9 mouse cellular contexts compared by ENCODE assay signal in the genomic region with DNA sequence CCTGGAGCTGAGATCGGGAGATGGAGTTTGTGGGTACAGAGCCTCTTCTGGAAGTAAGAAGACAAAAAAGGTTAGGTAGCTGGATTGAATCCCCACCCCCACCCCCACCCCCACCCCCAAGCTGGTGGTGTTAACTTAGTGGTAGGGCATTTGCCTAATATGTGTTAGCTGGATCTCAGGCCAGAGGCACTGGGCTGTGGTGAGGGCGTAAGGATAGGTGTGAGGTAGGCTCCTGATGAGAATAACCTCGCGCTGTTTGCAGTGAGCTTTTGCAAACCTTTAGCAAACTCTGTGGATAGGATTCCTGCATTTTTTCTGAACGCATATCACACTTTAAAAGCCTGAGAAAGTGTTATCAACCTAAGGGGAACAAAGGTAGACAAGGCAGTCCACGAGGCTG.
DNase-seq lines count a peak whose midpoint lies in the region; ATAC-seq lines count a peak whose summit lies in the region.
"Had no signal": no experiment of that assay in that cellular context is flagged by ENCODE, and none has a peak within 500 bp of the region (broad histone marks: within the 10 kb centered on the region; RNA-seq: fewer than 3 reads in every experiment).

No protein-coding gene starts in this region.

- no peaks in the 10 kb centered on the region for H3K9me3 ChIP-seq in kidney, embryonic 15.5 days (replicated peaks)
- H3K9me3 ChIP-seq in embryonic facial prominence, embryonic 15.5 days (replicated peaks), result no peaks in the 10 kb centered on the region
- H3K9me3 ChIP-seq in intestine, embryonic 15.5 days, result no peaks in the 10 kb centered on the region
- no peaks in the 10 kb centered on the region for H3K9me3 ChIP-seq in midbrain, embryonic 16.5 days (replicated peaks; ENCODE audit: control insufficient read depth, low read length, poor library complexity, severe bottlenecking)
- H3K9me3 ChIP-seq: G1E had no signal

- H3K36me3 ChIP-seq in kidney, embryonic 15.5 days, result no peaks in the 10 kb centered on the region
- no peaks in the 10 kb centered on the region for H3K36me3 ChIP-seq in embryonic facial prominence, embryonic 15.5 days
- H3K36me3 ChIP-seq in intestine, embryonic 15.5 days, result no peaks in the 10 kb centered on the region
- H3K36me3 ChIP-seq in midbrain, embryonic 16.5 days (ENCODE audit: control insufficient read depth, insufficient read depth, low read length), result no peaks in the 10 kb centered on the region
- H3K36me3 ChIP-seq: G1E had no signal

- peaks cover 42% of the 10 kb centered on the region for H3K4me1 ChIP-seq in kidney, embryonic 15.5 days
- peaks cover 26% of the 10 kb centered on the region for H3K4me1 ChIP-seq in embryonic facial prominence, embryonic 15.5 days
- H3K4me1 ChIP-seq in intestine, embryonic 15.5 days (replicated peaks), result peaks cover 21% of the 10 kb centered on the region
- peaks cover 11% of the 10 kb centered on the region for H3K4me1 ChIP-seq in midbrain, embryonic 16.5 days (ENCODE audit: control insufficient read depth, insufficient read depth, low read length)

- no peak overlapping the region for H3K9ac ChIP-seq in kidney, embryonic 15.5 days
- H3K9ac ChIP-seq in embryonic facial prominence, embryonic 15.5 days, result no peak overlapping the region
- no peak overlapping the region for H3K9ac ChIP-seq in intestine, embryonic 15.5 days
- no peak overlapping the region for H3K9ac ChIP-seq in midbrain, embryonic 16.5 days (ENCODE audit: low read depth, low read length)

- WGBS in kidney, embryonic 15.5 days, result 20% methylated on average over 6 of the region's 6 CpGs
- WGBS in embryonic facial prominence, embryonic 15.5 days, result 21% methylated on average over 6 of the region's 6 CpGs
- 11% methylated on average over 6 of the region's 6 CpGs for WGBS in intestine, embryonic 15.5 days
- 26% methylated on average over 6 of the region's 6 CpGs for WGBS in midbrain, embryonic 16.5 days

- H3K27ac ChIP-seq in kidney, embryonic 15.5 days, result peak overlapping the region; percentile 85
- H3K27ac ChIP-seq in embryonic facial prominence, embryonic 15.5 days (replicated peaks), result peak overlapping the region; percentile 68
- peak overlapping the region; percentile 83 for H3K27ac ChIP-seq in intestine, embryonic 15.5 days
- no peak overlapping the region for H3K27ac ChIP-seq in midbrain, embryonic 16.5 days (ENCODE audit: low read length)

- H3K4me3 ChIP-seq in kidney, embryonic 15.5 days (replicated peaks), result peak overlapping the region; percentile 36
- H3K4me3 ChIP-seq in embryonic facial prominence, embryonic 15.5 days (replicated peaks), result peak overlapping the region; percentile 35
- H3K4me3 ChIP-seq in intestine, embryonic 15.5 days (replicated peaks), result peak overlapping the region; percentile 32; the same call in 1 of the 2 replicates
- H3K4me3 ChIP-seq in midbrain, embryonic 16.5 days (ENCODE audit: low read depth, low read length), result no peak overlapping the region

- DNase-seq in kidney, adult 18-20 months, result no peak
- DNase-seq in embryo, embryonic 10 days (ENCODE audit: low spot score), result no peak
- DNase-seq in adrenal gland, postnatal 36 days, result no peak

- peak; percentile 22; the same call in 1 of the 2 replicates for ATAC-seq in kidney, embryonic 15.5 days (replicated peaks; ENCODE audit: low FRiP score)
- no peak for ATAC-seq in embryonic facial prominence, embryonic 15.5 days (ENCODE audit: insufficient number of reproducible peaks, low FRiP score, low TSS enrichment, low read depth)
- ATAC-seq in intestine, embryonic 15.5 days, result peak; percentile 54
- no peak for ATAC-seq in midbrain, embryonic 16.5 days
- no peak for ATAC-seq in megakaryocyte-erythroid progenitor cell, adult 5-6 weeks (replicated peaks; ENCODE audit: low FRiP score, low TSS enrichment, poor library complexity, severe bottlenecking)

- peak overlapping the region; percentile 62 for H3K4me2 ChIP-seq in kidney, embryonic 15.5 days
- peak overlapping the region; percentile 58 for H3K4me2 ChIP-seq in embryonic facial prominence, embryonic 15.5 days (replicated peaks)
- H3K4me2 ChIP-seq in intestine, embryonic 15.5 days (replicated peaks), result peak overlapping the region; percentile 65
- peak overlapping the region; percentile 56 for H3K4me2 ChIP-seq in midbrain, embryonic 16.5 days (ENCODE audit: low read length)

- H3K27me3 ChIP-seq in kidney, embryonic 15.5 days, result no peaks in the 10 kb centered on the region
- no peaks in the 10 kb centered on the region for H3K27me3 ChIP-seq in embryonic facial prominence, embryonic 15.5 days
- H3K27me3 ChIP-seq in intestine, embryonic 15.5 days (replicated peaks), result no peaks in the 10 kb centered on the region
- H3K27me3 ChIP-seq in midbrain, embryonic 16.5 days (ENCODE audit: control insufficient read depth, insufficient read depth, low read depth, low read length), result no peaks in the 10 kb centered on the region

Comparison
In these comparisons a context has a peak if more than half of its experiments do, and no peak if none do; other contexts are left out.
1. ATAC-seq: peak in kidney, embryonic 15.5 days (single experiment) and intestine, embryonic 15.5 days (single experiment); none in embryonic facial prominence, embryonic 15.5 days (single experiment), midbrain, embryonic 16.5 days (single experiment) and megakaryocyte-erythroid progenitor cell, adult 5-6 weeks (single experiment).
2. Peak in every context shown above with its lines, with median percentiles within 50 percentile points of each other: H3K4me2 ChIP-seq.